Mouse (Mus musculus) frontal cortex, postnatal 10 days (tissue): ENCODE results near the gene Ggact.
A peak's percentile ranks its signal among the peaks of the same experiment; 100 is the strongest.

Experiments
- DNase-seq, 2 experiments: peaks; one replicate each; pipeline ENCODE4 v3.0.0; 2022; ENCODE audit warnings: low spot score in 2 of 2, mixed read lengths in 1 of 2

The Ggact gene

DNA sequence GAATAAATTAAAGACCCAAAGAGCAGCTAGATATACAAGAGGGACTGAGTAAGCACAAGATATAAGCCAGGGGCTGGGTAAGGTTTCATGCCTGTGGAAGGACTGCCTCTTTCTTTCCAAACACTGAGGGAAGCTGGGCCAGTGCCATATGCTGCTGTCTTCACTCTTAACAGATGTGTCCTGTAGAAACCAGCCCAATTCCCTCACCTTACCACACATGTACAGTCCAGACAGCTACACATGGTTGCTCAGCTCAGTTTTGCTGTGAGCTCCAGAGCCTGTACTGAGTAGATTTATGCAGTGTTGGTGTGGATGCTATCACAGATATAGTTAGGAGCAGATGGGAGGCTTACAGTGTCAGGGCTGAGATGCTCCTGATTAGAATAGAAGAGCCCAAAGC, 12.9 kb downstream of the Ggact start:
- DNase-seq = no peak

DNA sequence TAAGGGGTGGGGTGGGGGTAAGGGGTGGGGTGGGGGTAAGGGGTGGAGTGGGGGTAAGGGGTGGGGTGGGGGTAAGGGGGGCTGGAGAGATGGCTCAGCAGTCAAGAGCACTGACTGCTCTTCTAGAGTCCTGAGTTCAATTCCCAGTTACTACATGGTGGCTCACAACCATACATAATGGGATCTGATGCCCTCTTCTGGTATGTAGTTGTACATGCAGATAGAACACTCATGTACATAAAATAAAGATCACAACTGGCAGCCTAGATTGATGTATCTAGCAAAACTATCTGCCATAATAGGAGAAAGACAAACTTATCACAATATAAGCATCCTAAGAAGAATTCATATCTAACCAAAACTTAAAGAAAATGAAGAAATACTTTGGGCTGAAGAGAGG, 15.0 kb downstream of the Ggact start:
- DNase-seq = no peak

DNA sequence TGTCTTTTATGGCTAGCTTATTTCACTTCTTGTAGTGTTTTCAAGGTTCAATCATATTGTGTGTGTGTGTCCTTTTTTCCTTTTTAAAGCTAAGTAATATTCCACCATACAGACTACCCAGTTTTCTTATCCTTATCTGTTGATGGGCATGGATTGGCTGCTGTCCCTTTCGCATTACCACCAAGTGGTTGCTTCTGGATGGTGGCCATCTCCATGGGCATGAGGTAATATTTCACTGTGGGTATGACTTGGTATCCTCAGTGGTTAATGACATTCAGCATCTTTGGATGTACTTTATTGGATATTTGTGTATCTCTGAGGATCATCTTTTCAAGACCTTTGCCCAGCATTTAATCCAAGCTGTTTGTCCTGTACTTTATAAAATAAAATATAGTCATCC, 17.5 kb downstream of the Ggact start:
- no peak for DNase-seq

DNA sequence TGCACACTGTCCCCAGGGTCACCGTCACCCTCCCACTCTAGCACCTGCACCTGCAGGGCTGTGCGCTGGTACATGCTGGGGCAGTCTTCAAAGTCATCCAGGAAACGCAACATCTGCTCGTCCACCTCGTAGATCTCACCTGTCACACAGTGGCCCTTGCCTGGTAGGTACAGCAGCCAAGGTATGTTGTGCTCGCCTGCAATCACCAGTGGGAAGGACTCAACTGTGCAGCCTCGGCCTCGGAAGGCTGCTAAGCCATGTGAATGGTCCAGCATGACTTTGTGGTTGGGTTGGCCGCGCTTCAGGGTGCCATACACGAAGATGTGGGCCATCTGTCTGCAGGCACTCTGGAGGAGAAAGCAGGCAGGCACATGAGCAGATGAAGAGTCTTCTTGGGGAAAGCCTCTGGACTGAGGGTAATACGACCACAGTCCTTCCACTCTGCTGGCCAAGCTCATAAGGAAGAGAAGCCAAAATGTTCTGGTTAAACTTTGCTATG, 22.0 kb downstream of the Ggact start:
- DNase-seq = no peak

DNA sequence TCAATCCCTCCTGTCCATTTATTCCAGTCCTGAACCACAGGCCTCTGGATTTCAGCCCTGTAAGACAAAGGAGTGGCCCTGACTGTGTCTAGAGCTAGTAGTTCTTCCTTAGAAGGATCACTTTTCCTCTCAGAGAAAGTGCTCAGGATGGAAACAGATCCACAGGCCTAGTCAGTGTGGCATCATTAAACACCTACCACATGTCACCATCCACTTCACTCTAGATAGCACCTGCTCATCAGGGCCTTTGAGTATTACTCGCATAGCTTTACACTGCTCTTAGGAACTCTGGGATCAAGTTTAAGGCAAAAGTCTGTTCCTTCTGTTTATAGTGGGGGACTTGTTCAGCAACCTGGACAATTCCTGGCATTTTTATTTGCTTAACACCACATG, 25.1 kb downstream of the Ggact start:
- no peak for DNase-seq

DNA sequence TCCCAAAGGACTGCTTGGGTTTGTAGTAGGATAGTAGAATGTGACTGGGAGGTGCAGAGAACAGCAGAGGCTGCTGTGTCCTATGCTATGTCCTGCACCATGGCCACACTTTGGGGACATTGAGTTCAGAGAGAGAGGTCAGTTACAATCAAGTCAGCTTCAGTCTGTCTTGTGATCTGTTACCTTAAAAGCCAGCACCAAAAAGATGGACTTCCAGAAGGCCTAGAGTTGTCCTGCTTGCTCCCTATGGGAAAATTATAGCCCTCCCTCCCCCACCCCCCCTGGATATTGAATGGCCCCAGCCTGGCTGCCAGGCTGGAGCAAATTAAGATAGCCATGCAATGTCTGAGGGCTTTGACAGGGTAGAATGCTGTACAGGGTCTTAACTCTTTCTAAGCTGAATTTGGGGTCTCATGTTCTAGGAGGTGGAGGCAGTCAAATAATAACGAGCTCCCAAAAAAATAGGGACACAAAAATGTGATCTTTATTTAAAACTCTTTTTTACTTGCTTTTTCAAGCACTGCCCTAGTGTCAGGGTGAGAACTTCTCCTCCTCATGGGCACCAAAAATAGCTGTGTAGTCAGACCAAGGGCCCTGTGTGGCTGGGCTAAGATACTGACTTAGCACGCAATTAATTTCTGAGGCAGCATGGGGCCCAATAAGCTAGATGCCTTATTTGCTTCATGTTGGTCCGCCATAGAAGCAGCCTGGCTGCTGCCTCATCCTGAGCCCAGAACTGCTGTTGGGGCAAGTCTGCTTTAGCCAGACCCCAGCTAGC, 25.7 kb downstream of the Ggact start:
- no peak for DNase-seq

DNA sequence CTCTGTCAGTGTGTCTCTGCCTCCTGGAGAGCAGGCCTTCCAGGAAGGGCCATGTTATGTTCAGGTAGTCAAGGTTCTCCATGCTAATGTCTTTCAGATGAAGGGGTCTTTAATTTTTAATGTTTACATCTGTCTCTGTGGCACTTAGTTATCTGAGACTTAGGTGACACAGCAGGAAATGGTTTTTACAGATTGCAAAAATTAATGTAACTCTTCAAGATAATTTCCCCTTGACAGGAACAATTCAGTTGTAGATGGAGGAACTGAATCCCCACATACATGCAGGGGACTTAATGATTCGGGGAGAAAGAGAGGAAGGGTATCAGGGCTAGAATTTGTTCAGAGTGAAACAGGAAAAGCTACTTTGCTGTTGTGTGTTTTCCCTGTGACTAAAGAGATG, 26.3 kb downstream of the Ggact start:
- no peak for DNase-seq

DNA sequence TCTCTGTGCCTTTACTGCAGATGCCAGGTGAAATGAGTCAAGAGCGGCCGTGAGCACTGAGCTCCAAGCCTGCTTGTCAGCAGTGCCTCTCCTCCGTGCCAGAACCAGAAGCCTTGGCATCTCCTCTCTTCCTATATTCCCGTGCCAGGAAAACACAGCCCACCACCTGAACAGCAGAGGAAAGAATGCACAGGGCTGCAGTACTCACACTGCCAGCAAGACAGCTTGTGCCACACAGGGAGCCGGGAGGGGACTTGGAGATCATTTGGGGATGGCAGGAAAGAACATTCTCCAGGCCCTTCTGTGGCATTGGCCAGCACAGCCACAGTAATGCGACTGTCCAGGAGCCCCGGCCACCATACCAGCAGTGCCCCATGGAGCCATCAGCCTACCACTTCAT, 27.7 kb downstream of the Ggact start:
- no peak for DNase-seq

DNA sequence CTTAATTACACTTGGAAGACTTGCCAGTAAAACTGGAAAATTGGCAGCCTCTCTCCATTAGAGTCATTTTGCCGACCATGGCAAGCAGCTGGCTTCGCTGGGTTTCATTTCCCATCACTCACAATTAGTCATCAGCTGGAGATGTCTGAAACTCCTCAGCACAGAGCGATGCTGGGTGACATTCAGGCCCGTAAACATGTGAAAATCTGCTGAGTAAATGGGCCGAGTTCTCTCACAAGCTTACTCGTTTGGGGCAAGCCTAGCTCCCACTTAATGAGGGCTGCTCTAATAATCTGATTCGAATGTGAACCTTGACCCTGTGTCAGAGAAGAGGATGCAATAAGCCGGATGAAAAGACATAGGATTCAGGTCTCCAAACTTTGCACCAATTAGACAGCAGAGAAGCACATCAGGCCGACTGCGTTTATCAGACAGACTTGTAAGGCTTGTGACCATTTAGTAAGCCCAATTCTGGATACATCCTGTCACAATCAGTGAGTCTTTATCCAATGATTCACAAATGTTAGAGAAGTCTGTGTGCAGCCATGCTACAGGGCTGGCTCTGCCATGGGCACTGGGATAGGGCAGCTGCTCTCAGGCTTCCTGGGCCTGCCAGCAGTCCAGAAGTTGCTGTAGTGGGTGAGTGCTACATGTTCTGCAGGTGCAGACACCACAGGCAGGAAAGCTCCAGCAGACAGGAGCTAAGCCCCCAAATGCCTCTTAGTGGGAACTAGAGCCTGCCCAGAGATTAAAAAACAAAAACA, 29.6 kb downstream of the Ggact start:
- DNase-seq = no peak

DNA sequence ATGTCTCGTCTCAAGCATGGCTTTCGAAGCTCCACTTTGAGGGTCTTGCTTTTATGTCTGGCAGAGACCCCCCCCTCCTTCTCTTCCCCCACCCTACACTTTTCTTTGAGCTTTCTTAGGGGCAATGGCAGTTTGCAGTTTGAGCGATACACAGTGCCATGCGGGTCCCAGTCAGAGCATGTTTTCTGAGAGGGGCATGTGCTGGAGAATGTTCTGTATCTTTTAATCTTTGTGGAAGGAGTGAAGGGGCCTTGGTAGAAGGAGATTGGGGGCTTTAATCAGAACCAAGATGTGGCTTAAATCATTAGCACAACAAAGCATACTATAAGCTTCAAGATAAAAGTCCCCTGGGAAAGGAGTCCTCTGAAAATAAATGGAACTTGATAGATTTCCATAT, 30.1 kb downstream of the Ggact start:
- no peak for DNase-seq

DNA sequence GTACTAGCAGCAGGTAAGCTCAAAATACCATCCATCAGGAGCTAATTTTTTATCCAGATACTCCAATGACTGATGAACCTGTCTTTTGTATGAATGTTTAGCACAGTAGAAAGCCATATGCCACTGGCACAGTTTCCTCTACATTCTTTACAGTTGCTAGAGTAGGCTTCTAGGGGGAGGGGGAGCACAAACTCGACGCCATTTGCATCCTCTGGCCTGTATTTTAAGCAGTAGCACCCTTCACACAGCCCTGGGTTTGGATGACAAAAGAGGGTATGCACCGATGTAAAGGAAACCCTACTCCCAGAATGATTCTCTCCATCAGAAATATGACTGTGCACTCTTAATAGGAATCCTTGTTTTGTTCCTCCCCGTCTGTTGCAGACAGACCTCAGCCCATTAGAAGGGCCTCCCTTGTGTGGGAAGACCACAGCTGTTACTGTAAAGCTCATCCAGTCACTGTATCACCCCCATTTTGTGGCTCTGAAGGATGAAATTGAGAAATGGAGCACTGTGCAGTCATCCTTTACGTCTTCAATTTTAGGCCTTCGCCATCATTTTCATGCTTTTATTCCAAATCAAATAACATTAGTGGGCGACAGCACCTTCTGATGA, 30.7 kb downstream of the Ggact start:
- DNase-seq = no peak

DNA sequence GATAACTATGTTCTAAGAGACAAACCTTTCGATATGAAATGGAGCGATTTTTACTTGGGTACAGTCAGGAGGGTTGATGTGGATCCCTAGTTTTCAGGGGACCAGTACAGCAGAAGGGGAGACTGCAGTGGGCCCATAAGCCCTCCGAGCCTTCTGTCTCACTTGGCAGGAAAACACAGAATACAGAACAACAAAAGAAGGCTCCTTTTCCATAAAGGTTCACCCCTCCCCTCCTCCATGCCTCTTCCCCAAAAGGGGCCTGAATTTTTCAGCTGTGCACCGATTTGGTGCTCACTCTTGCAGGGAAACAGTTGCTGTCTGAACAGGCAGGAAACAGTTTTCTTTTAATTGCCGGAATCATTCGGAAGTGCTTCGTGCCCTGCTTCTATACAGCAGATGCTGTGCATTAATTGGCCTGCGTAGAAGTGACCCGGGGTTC, 31.3 kb downstream of the Ggact start:
- DNase-seq = no peak

DNA sequence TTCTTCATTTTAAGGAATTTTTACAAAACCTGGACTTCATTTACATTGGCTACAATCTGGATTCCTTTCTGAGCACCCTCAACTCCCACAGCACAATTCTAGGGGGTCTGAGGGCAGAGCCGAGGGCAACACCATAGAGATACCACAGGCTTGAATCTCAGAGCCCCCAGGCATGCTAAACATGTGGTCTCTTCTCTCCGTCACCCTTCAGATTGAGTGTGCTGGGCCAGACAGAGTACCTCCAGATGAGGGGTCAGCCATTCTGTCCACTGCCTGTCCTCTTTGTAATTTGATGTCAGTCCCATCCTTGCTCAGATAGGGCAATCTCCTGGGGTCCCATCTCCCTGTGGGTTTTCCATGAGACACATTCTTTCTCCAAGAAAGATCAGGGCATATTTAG, 31.9 kb downstream of the Ggact start:
- DNase-seq = no peak

DNA sequence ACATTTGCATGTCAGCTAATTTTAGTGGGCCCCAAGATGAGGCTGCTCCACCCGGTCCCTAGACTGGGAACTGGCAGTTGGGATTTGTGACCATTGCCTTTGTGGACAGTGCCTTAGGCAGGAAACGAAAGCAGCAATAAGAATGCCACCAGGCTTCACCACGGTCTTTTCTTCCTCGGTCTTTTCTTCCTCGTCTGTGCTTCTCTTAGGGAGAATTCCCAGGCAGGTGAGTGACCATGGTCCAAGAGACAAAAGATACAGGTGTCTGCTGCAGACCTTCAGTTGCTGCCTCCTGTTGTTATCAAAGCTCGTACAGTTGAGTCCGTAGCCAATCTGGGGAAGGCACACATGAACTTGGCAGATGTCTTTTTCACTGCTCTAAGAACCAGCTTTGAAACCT, 33.3 kb downstream of the Ggact start:
- no peak for DNase-seq

DNA sequence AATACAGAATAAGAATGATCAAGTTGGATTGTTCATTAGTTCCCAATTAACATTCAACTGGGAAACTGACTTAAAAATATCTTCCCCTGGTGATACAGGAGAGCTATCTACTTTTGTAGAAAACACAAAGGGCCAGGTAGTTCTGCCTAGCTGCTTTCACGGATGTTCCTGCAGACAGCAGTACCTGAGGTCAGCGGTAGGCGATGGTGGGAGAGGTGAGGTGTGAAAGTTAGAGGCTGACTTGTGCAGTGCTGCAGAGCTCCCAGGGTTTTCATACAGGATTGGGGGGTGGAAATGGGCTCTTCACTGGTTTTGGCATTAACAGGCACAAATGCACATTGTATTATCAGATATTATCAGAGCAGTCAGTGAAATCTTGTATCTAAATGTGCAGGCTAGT, 35.8 kb downstream of the Ggact start:
- no peak for DNase-seq

DNA sequence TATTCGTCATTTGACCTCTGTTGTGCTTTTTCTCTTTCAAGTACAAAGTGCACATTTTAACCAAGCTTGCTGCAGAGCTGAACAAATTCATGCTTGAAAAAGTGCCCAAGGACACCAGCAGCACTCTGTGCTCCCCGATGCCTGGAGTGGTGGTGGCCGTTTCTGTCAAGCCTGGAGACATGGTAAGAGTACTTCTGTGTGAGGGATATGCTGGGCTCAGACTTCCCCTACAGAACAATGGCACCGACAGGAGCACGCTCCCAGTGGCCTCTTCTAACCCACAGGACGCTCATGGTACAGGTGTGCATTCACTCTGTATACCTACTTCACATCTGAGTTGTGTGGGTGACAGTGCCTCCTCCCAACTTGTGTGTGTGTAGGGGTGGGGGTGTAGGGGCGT, 36.8 kb downstream of the Ggact start:
- DNase-seq = no peak

DNA sequence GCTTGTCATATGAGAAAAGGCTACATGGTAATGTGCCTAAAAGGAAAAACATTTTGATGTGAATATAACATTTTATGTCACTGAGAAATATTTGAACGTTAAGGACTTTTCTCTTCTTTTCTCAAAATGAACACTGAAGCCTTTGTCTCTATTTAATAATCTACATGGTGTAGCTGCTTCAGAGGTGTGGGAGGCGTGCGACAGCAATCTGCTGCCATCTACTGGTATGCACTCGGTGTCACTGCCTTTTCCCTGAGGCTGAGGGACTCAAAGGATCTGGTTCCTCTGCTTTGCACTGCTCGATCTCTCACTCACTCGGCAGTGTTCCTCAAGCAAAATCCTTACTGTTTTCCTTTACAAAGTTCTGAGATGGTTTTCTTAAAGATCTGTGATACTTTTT, 37.4 kb downstream of the Ggact start:
- peak; percentile 65 to 85 for DNase-seq

DNA sequence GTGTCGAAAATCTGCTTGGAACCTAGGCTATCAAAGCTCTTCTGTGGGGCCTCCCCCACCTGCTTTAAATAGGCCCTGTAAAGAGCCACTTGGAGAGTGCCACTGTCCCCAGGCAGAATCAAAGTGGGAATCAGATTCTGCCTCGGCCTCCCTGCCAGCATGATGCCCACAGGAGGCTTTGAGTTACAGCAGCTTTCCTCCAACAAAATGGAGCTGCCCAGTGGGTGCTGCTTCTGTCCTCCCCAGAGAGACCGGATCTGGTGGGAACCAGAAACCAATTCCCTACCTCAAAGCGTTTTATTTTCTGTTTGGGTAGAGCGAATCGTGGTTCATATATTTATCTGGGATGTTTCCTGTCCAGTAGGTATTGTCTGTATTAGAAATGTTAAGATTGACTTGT, 37.9 kb downstream of the Ggact start:
- DNase-seq = no peak

DNA sequence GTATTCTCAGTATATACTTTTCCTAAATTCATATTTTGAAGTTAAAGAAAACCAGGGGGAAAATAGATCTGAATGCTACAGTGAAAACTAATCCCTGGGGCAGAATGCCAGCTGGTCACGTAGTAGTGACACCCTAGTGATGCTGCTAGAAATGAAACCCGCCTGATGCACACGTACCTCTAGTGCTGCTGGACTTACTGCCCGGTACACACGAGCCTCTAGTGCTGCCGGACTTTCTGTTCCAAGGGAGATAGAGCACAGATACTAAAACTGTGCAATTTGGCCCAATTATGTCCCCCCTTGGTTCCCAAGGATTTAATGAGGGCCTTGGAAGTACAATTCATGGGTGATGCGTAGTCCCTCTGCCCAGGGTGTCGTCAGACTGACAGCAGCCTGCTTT, 38.5 kb downstream of the Ggact start:
- no peak for DNase-seq

DNA sequence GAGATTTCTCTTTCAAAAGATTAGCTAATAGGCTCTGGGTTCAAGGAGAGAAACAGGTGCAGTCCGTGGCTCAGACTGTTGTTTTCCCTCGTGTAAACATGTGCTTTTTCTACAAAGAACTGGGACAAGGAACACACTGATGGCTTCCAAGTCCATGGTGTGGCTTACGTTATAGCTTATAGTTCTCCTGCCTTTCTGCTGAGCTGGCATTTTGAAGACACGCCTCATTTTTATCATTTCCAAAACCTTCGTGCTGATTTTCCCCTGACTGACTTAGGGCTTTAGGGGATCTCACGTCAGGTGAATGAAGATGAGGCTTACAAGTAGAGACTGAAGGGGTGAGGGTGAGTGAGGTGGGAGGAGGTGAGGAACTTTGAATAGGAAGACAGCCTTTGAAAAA, 40.9 kb downstream of the Ggact start:
- DNase-seq = no peak

DNA sequence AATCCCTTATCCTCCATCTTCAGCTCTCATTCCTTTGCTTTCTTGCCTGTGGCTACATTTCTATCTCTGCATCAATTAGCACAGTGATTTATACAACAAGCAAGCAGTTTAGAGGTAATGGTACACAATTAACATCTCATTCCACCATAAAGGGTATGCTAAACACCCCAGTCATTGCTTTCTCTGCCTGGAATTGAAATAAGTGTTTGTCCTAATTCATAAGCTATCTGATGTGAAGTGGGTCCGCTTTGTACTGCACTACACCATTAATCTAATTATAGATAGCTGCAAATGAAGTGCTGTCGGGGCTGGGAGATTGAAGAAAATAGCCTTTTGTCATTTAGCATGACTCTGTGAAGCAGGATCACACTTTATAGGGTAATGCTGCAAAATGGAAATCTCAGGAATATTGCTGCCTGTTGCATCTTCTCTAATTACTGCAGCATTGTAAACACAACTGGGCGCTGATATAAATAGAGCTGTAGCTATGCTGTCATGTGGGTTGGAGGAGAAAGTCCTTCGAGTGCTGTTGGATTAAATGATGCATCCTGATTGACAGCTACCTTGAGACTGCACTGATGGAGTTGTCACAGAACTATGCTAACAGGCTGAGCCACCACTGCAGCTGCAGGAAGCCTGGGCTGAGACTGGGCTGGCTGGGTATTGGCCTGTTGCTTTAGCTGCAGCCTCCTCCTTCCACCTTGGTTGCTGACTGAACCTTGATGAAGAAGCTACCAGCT, 41.5 kb downstream of the Ggact start:
- no peak for DNase-seq

DNA sequence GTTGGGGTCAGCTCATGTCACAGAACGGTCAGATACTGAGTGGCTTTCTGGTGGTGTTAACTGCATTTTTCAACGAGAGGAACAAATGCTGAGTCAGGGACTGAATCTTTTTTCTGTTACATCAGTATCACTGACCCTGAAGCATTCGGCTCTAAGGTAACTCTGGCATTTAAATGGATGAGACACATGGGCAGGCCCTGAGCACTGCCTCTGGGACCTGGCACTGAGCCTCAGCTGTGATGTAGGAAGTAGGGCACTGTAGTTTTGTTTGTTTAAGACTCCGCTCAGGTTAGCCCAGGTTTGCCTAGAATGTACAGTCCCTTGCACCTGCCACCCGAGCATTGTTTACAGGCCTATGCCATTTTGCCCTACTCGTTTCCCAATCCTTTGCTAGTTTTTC, 43.7 kb downstream of the Ggact start:
- DNase-seq = no peak
